Mouse (Mus musculus) embryonic fibroblast, embryonic 13.5 days (primary cell): ENCODE results near the gene Dlg2.

Source experiments
- CTCF ChIP-seq: IDR thresholded peaks from 2 replicates; pipeline ENCODE4 v1.5.1; 2011; ENCODE audit warnings: mild to moderate bottlenecking, control low read depth, low read length, moderate library complexity, borderline replicate concordance; ENCODE audit not compliant: insufficient read depth
- POLR2A ChIP-seq: IDR thresholded peaks from 2 replicates; pipeline ENCODE4 v1.6.1; 2011; ENCODE audit warnings: low read depth, mild to moderate bottlenecking, control low read depth, low read length, moderate library complexity

GRCm38 (mm10) chr7:90947073-90947472, 470.6 kb downstream of the Dlg2 start:
- TF ChIP-seq CTCF (no peak), POLR2A (no peak)
